Mouse (Mus musculus): Measurements from ENCODE around the gene Slc32a1.

DNA sequence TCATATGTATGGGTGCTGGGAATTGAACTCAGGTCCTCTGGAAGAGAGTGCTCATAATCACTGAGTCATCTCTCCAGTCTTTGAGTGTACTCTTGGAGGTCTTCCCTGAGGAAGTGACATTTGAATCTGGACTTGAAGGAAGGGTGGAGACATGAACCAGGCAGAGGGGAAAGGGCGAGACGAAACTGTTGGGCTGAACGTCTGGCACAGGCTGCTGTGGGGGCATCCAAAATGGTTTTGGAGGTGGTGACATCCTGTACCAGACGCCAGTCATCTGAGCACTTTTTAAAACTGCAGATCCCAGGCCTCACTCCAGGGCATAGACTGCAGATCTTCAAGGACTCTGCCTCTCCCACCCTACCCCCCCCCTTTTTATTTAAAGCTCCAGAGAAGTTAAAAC, 45.2 kb downstream of the Slc32a1 start:
- no peak for TF ChIP-seq POLR2A (IDR thresholded peaks at IDR 0.05; ENCODE audit: low read depth, low read length)
- no peak for TF ChIP-seq CTCF (IDR thresholded peaks at IDR 0.05; ENCODE audit: borderline replicate concordance, insufficient read depth, low read length)
